Mouse (Mus musculus): ENCODE data around the gene Fgd2.
A peak's percentile ranks its signal among the peaks of the same experiment; 100 is the strongest.

Gene Fgd2

DNA sequence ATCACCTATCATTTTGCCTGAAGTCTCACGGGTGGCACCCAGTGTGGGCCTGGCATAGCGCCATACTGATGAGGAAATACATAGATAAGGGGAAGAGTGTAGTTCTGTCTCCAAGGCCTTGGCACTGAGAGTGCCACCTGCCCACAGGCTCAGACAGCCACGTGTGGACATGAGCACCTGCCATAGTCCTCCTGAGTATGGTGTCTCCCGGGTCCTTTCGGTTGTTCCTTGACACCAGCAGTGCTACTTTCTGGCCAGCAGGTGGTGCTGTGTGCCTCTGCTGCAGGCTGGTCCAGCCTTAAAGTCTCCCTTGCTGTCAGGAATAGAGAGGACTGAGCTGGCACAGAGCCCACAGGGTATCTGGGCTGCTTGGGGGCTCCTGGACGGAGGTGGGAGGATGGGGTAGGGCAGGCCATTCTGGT, 36.1 kb downstream of the Fgd2 start:
- DNase-seq (ENCODE audit: low spot score in 2 of 2): peak; percentile 61 to 78

DNA sequence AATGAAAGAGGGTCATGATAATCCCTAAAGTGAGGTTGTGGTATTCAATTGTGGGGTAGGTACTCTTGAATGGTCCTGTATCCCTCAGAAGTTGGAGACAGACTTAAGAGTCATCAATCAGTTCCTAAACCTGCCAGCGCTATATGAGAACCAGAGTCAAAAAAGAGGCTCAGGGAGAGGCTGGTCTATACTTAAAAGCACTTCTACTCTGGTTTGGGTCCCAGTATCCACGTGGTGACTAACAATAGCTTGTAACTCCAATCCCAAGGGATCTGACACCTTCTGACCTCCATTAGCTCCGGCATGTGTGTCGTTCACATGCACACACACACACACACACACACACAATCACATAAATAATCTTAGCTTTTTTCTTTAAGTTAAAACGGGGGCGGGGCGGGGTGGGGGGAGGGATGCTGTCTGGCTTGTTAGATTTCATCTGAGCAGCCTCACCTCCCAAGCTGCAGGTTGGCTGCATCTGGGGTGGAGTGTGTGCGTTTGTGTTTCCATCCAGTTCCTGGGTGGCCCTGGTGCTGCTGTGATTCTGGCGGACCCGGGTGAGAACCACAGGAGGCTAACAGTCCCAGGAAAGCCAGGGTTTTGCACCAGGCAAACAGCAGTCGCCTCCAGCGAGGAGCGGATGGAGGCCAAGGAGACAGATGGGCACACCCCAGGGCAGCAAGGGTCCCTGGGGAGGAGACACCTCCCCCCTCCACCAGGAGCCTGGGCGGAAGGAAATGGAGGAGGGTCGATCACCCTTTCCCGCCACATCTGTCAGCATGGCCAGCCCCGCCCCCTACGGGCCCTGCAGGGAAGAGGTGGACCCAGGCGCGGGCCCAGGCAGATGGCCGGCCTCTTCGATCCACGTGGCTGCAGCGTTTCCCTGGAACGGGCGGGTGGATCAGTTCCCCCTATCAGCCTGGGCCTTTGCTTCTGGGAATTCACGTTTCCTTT, 37.0 kb downstream of the Fgd2 start:
- DNase-seq (ENCODE audit: low spot score in 2 of 2): peak; percentile 12 to 22

DNA sequence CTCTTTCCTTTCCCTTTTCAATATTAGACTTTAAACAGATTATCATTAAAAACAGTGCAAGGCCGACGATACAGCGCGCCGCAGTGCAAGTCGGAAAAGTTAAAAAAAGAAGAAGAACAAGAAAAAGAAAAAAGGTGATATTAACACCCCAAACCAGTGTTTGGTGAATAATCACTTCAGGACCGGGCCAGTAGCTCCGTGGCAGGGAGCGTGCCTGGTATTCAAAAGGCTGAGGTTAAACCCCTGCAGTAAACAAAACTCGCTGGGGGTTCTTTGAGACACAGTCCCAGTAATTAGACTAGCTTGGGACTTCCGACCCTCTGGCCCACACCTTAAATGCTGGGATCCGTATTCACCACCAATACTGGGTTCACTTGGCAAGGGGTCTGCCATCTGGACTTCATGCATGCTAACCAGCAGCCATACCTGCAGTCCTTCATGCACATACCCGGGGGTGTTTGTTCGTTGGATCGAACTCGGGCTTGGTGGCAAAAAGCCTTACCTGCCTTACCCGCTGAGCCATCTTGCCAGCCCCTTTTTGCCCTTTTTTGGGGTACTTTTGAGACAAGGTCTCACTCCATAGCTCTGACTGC, 37.8 kb downstream of the Fgd2 start:
- DNase-seq (ENCODE audit: low spot score in 2 of 2): no peak

DNA sequence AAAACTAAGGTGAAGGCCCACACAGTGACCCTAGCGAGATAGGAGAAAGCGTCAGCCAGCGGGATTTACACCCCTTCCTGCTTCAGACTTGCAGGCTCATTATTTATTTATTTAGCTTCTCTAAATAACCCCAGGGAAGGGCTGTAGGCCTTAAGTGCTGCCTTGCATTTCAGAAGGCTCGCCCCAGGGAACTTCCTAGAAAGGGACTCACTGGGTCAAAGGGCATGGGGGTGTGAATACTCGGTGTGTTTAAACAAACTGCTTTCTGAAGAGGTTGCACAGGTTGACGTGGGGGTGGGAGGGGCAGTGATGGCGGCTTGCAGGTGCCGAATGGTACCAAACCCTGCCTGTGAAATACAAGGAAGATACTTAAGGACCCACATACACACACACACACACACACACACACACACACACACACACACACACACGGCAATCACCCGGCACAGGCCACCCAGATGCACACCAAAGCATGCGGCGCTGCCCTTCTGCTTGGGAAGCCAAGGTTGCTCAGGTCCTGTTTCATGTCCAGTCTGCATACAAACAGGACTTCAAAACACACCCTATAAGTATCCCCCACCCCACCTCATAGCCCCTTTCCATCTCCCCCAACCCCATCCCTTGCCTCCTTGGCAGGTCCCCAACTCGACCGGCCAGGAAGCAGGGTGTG, 38.7 kb downstream of the Fgd2 start:
- no peak for DNase-seq (ENCODE audit: low spot score in 2 of 2)

DNA sequence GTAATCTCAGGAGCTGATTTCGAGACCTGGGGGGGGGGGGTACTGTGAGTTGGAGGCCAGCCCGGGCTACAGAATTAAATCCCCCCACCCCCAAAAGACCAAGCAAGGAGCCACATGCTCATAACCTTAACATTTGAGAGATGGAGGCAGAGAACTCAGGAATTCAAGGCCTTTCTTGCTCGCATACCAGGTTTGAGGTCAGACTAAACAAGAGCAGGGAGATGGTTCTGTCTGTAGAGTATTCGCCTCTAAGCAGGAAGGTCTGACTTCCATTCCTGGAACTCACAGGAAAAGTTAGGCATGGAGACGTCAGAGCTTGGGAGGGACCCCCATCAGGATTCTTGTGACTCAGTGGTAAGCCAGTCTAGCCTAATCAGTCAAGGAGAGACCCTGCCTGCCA, 39.3 kb downstream of the Fgd2 start:
- DNase-seq (ENCODE audit: low spot score in 2 of 2): no peak

DNA sequence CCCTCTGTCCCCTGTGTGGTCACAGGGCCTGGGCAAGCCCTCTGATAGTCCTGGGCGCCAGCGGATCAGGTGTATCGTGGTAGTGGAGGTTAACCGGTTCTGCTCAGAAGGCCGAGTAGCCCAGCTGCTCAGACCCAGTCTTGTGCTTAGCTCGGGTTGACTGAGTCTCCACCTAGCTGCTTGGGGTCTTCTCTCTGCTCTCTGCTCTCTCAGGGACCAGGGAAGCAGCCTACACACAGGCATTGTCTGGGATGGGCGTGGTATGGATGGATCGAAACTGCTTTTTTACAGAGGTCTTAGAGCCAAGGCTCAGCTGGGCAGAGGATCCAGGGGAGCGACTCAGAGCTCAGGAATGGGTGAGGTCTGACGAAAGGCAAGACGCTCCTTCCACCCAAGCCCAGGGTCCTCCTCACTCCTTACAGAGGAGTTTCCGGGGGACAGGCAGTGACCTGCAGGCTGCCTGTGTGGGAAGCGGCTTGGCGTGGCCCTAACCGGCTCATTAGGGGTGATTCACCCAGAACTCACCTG, 41.1 kb downstream of the Fgd2 start:
- no peak for DNase-seq (ENCODE audit: low spot score in 2 of 2)

DNA sequence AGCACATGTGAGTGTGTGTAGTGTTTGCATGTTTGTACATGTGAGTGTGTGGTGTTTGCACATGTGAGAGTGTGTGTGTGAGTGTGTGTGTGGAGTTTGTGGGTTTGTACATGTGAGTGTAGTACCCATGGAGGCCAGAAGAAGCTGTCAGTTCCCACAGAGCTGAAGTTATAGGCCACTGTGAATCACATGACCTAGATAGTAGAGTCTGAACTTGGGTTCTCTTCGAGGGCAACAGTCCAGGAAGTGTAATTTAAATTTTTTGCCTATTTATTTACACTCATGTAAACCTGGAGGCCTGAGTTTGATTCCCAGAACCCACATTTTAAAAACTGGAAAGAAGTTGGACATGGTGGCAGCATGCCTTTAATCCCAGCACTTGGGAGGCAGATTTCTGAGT, 42.5 kb downstream of the Fgd2 start:
- no peak for DNase-seq (ENCODE audit: low spot score in 2 of 2)

DNA sequence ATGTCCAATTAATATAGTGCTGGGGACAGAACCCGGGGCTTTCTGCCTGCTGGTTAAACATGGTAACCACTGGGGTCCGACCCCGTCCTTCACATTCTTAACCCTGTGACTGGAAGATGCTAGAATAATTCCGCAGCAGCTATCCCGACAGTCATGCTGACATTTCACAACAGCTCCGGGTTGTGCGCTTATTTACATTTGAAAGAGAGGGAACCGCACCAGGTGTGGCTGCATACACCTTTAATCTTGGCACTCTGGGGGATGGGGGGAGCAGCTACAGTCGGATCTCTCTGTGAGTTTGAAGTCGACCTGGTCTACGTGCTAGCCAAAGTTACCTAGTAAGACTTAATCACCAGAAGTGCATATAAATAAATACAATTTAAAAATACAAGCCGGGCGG, 44.8 kb downstream of the Fgd2 start:
- no peak for DNase-seq (ENCODE audit: low spot score in 2 of 2)

DNA sequence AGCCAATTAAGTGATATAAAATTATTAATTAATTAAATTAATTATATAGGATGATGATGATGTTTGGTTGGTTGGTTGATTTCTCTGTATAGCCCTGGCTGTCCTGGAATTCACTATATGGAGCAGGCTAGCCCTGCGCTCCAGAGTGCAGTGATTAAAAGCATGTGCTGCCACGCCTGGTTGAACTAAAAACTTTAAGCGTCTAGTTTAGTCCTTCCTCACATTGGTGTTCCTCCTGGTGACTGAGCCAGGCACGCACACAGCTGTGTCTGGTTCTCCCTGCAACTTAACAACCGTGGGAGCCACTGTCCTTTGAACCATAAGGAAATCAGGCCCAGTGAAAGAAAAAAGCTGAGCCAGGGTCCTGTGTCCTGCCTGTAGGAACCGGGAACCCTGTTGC, 45.4 kb downstream of the Fgd2 start:
- DNase-seq (ENCODE audit: low spot score in 2 of 2): no peak

DNA sequence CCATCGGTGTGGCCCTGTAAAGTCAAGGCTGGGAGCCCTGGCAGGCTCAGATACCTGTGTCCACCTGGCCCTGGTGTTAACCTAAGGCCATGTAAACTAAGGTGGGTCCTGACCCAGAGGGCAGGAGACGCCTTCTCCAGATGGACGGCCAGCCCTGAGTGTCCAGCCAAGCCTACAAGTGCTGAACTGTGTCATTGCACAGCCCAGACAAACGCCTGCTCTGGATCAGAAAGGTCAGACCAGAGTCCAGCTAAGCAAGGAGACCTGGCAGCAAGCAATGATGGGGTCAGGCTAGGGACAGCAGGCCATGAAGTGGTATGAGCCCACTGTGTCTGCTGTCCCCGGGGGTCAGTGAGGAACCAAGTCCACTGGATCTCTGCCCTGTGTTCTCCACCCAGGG, 46.7 kb downstream of the Fgd2 start:
- no peak for DNase-seq (ENCODE audit: low spot score in 2 of 2)

DNA sequence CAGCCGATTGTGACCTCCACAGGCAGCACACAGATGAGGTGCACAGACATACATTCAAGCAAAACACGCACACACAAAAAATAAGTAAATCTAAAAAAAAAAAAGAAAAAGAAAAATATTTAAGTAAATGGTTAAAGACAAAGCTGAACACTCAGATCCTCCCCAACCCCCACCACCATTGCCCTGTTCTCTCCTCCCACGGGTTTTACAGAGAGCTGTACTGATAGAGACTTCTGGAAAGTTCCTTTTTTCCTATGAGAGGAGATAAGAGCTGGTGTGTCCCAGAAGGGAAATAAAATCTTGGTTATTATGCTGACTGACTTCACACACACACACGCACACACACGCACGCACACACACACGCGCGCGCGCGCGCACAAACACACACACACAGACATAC, 47.6 kb downstream of the Fgd2 start:
- no peak for DNase-seq (ENCODE audit: low spot score in 2 of 2)

DNA sequence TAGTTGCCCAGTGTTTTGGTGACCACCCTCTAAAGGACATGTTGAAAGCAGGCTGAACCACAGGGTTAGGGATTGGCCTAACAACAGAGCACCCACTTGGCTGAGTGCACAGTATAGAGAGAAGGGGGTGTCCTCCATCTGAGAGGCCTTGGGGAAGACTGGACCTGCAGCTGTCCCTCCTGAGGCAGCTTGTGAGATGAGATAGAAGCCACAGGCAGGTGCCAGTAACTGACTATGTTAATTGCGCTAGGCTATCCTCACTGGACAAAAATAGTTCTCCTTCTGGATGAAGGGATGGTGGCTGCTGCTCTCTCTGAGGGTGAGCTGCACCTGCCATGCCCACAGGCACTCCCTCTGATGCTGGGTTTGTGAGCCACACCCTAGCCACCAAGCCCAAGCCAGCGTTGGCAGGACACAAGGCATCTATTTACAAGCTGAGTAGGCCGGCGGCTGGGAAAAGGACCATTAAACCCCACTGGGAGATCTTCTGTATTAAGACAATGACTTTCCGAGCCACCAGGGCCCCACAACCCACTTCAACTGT, 49.2 kb downstream of the Fgd2 start:
- no peak for DNase-seq (ENCODE audit: low spot score in 2 of 2)

DNA sequence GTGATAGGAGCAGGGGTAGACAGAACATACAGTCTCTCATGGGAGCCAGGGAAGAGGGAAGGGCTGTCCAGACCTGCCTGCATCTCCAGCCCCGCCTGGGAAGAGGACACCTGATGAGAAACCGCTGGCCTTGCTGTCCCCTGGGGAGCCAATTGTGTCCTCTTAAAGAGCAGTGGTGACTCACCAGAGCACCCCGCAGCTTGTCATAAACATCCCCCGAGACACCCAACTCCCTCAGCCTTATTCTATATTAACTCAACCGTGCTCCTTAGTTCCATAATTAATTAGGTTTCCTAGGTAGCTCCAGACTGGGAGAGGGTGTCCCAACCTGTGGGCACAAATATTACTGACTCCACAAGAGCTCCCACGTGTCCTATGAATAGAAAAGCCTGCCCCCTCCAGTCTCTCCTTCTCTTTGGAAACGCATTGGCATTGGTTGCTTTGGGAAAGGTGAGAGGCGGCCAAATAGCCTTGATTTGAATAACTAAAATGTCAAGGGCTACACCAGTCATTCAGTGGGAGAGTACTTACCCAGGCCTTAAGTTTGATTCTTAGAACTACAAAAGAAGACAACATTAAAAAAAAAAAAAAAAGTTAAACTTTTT, 51.2 kb downstream of the Fgd2 start:
- DNase-seq (ENCODE audit: low spot score in 2 of 2): peak in 1 of 2 experiments; percentile 16

DNA sequence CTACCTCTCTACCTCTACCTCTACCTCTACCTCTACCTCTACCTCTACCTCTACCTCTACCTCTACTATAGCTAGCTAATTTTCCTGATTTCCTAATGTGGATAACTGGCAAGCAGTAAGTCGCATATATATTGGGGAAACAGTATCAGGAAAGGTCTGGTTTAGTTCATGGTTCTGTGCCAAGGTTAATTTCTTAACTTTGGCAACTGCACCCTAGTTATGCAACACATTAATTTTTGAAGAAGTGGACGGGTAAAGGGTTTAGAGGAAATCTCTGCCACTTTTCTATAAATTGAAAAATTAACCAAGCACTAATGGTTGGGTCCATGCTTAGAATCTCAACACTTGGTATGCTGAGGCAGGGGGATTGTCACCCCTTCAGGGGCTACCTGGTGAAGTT, 53.9 kb downstream of the Fgd2 start:
- DNase-seq (ENCODE audit: low spot score in 2 of 2): no peak

DNA sequence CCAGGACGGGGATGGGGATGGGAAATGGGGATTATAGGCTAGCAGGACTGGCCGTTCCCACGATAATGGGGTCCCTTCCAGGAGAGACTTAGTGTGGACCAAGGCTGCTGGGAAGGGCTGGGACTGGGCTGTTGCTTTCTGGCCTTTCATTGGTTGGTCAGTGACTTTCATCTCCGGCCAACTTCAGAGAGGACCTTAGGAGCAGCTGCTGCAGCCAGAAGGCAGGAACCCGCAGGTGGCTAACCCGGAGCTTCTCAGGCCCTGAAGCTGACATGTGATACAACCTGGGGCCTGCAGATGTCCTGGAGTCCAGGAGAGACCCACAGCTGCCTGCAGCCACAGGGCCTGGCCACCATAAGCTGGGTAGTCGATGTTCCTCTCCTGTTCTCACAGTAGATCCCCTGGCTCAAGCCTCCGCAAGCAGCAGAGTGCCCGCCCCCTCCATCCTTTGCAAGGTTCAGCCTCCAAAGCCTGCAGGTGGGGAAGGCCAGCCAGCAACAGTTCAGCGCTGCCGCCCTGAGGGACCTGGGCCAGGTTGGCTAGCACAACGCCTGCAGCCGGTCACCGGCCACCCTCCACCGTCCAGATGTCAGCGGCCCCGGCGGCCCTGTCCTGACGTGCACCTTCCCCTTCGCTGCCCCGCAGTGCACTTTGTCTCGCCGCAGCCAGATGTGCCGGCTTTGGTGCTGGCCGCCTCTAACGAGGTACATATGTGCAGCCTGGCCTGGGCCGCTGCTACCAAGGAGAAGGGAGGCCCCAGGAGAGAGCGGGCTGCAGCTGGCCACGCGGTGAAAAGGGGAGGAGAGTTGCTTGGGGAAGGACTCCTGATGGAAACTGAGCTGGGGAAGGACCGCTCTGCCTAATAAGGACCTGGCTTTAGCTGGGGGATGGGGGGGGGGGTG, 55.3 kb downstream of the Fgd2 start:
- no peak for DNase-seq (ENCODE audit: low spot score in 2 of 2)

DNA sequence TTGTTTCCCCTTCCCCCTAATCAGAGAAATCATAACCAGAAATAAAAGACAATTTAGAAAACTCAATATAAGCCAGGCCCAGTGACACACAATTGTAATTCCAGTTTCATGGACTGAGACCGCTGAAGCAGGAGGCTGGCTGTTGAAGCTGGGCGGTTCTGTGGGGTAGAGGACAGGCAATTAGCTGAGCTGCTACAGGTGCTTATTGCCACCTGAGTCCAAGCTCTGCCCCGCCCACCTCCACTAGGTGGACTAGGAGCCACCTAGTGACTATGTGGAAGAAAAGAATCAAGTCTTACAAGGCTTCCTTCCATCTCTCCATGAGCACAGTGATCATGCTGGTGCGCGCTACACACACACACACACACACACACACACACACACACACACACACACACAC, 56.0 kb downstream of the Fgd2 start:
- DNase-seq (ENCODE audit: low spot score in 2 of 2): no peak

DNA sequence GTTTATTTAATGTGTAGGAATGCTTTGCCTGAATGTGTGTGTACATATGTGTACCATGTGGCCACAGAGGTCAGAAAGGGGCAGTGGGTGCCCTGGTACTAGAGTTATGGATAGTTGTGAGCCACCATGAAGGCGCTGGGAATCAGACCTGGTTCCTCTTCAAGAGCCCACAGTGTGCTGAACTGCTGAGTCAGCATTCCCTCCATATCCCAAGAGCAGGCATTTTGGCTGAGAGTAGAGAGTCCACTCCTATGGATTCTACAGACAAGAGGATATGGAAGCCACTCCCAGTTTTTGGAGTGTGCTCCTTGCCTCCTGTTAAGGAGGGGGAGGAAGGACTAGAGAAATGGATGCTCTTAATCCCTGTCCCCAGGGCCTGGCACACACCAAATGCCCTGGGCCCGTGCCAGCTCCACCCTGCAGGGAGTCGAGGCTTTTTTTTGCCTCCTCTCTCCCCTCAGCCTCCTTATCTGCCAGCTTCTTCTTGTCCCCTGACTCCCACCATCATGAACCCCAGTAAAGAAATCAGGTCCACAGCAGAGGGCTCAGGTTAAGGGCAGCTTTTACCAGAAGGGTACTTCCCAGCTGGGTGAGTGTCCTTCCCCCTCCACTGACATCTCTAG, 58.2 kb downstream of the Fgd2 start:
- DNase-seq (ENCODE audit: low spot score in 2 of 2): no peak

DNA sequence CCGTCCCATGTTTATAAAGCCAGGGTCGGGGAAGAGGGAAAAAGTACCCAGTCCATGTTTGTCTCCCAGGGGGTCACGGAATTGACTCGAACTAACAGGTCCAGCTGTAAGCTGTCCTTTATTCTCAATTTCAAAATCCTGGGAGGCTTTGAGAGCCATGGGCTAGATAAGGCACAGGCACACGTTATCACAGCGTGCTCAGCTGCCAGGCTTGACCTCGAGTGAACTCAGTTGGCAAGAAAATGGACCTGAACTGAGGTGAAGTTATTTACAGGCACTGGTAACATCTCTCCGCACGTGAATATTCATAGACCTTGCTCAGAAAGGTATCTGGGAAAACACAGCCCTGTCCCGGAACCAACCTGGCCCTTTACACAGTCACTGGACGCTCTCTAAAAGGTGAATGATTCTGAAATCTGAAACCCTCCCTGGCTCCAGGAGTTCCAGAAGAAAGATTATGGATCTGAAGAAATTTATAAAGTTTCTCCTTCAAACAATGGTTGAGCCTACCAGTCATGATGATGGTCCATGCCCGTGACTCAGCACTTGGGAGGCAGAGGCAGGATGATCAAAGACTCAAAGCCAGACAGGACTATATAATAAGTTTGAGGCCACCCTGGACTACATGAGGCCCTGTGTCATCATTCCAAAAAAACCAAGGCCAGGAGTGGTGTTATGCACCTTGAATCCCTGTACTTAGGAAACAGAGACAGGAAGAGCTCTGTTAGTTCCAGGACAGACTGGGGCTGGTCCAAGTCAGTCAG, 59.4 kb downstream of the Fgd2 start:
- DNase-seq (ENCODE audit: low spot score in 2 of 2): no peak

DNA sequence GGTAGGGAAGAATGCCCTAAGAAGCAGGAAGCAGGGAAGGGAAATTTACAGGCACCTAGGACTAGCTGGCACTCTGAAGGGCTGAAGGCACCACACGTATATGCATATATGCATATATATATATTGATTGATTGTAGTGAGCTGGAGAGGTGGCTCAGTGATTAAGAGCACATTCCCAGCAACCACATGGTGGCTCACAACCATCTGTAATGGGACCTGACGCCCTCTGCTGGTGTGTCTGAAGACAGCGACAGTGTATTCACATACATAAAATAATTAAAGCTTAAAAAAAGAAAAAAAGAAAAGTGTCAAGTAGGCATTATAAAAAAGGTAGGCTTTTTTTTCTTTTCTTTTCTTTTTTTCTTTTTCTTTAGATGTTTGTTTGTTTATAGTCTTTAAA, 60.6 kb downstream of the Fgd2 start:
- no peak for DNase-seq (ENCODE audit: low spot score in 2 of 2)

DNA sequence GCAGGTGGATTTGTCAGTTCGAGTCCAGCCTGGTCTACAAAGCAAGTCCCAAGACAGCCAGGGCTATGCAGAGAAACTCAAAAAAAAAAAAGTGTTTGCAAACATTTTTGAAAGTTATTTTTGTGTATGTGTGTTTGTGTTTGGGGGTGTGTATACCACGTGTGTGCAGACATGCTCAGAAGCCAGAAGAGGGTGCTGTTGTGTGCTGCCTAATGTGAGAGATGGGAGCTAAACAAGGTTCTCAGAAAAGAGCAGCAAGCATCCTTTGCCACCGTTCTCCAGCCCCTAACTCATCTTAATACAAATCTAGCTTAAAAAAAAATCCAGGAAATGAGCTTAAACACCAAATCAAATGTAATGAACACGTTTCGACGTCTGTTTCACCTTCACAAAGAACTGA, 61.6 kb downstream of the Fgd2 start:
- DNase-seq (ENCODE audit: low spot score in 2 of 2): no peak

Data from frontal cortex, postnatal 36 days (tissue).